Mouse (Mus musculus) neural tube, embryonic 14.5 days (tissue): ENCODE measurements at regions not wholly inside any gene's neighbourhood (a gene's known extent, or its start where the extent isn't known, plus 50 kb on each side); places are given as distances from the start of the nearest gene placed in this dataset.

Source experiments
- ATAC-seq: fragments of 200-750 bp; cut with Nextera tagmentation; 2 replicates; pipeline ENCODE4 v1.8.0; 2017; ENCODE audit warnings: low read depth, mild to moderate bottlenecking, moderate TSS enrichment, moderate library complexity
- H3K27ac ChIP-seq: fragments of 300-500 bp; sonication (generic); 2 replicates; pipeline ENCODE4 v1.5.1; 2014; ENCODE audit warnings: low read depth, mild to moderate bottlenecking, control low read depth, low read length, moderate library complexity, mixed read lengths
- H3K27me3 ChIP-seq: fragments of 300-500 bp; sonication (generic); 2 replicates; pipeline ENCODE4 v1.6.1; 2014; ENCODE audit warnings: low read length; ENCODE audit not compliant: control insufficient read depth, insufficient read depth
- H3K36me3 ChIP-seq: fragments of 300-500 bp; sonication (generic); 2 replicates; pipeline ENCODE4 v1.6.1; 2014; ENCODE audit warnings: low read length, mixed read lengths; ENCODE audit not compliant: control insufficient read depth, insufficient read depth
- H3K4me1 ChIP-seq: fragments of 300-500 bp; sonication (generic); 2 replicates; pipeline ENCODE4 v1.6.1; 2014; ENCODE audit warnings: low read length; ENCODE audit not compliant: control insufficient read depth, insufficient read depth
- H3K4me2 ChIP-seq: fragments of 300-500 bp; sonication (generic); 2 replicates; pipeline ENCODE4 v1.6.1; 2014; ENCODE audit warnings: mild to moderate bottlenecking, low read depth, low read length, control low read depth
- H3K4me3 ChIP-seq: fragments of 300-500 bp; sonication (generic); 2 replicates; pipeline ENCODE4 v1.5.1; 2014; ENCODE audit warnings: low read depth, low read length, control low read depth, mixed read lengths
- H3K9ac ChIP-seq: fragments of 300-500 bp; sonication (generic); replicated peaks from 2 replicates; pipeline ENCODE4 v1.6.1; 2014; ENCODE audit warnings: low read depth, mild to moderate bottlenecking, control low read depth, low read length, mixed read lengths
- H3K9me3 ChIP-seq: fragments of 300-500 bp; sonication (generic); 2 replicates; pipeline ENCODE4 v1.6.1; 2016; ENCODE audit warnings: low read length; ENCODE audit not compliant: control insufficient read depth
- whole genome bisulfite sequencing: fragments of 180-500 bp; shearing (Covaris S2); extraction: QIAGEN DNeasy Blood & Tissue Kit; methylation state at CpG from one replicate; pipeline ENCODE4 v1.1.7; 2014; 5-methylcytosine and 5-hydroxymethylcytosine counted together

GRCm38 (mm10) chr9:89532435-89532834 lies 90.5 kb downstream of the Minar1 start:
- Histone ChIP-seq H3K27ac (no peak overlapping the region), H3K9ac (no peak overlapping the region), H3K4me1 (no peaks in the 10 kb centered on the region), H3K4me2 (no peak overlapping the region), H3K36me3 (no peaks in the 10 kb centered on the region), H3K9me3 (no peaks in the 10 kb centered on the region), H3K27me3 (no peaks in the 10 kb centered on the region), H3K4me3 (no peak overlapping the region)
- ATAC-seq = no peak
- WGBS = 78% methylated on average over 2 of the region's 2 CpGs

- Histone ChIP-seq H3K27ac (no peak overlapping the region), H3K4me3 (no peak overlapping the region), H3K36me3 (no peaks in the 10 kb centered on the region), H3K4me1 (no peaks in the 10 kb centered on the region), H3K9ac (no peak overlapping the region), H3K4me2 (no peak overlapping the region), H3K9me3 (no peaks in the 10 kb centered on the region), H3K27me3 (no peaks in the 10 kb centered on the region)
- ATAC-seq = no peak
- WGBS = 81% methylated on average over 1 of the region's 1 CpGs
These were observed 98.8 kb downstream of the Minar1 start for GRCm38 (mm10) chr9:89524137-89524536.

- Histone ChIP-seq H3K36me3 (no peaks in the 10 kb centered on the region), H3K4me1 (no peaks in the 10 kb centered on the region), H3K9ac (no peak overlapping the region), H3K27ac (no peak overlapping the region), H3K9me3 (no peaks in the 10 kb centered on the region), H3K27me3 (no peaks in the 10 kb centered on the region), H3K4me2 (no peak overlapping the region), H3K4me3 (no peak overlapping the region)
- 51% methylated on average over 3 of the region's 3 CpGs for WGBS
- ATAC-seq = peak; percentile 32; the same call in 1 of the 2 replicates
These were observed 99.2 kb downstream of the Minar1 start for GRCm38 (mm10) chr9:89523705-89524104.

GRCm38 (mm10) chr9:89508407-89509101 lies 114.4 kb downstream of the Minar1 start:
- Histone ChIP-seq H3K27me3 (no peaks in the 10 kb centered on the region), H3K9ac (no peak overlapping the region), H3K4me2 (no peak overlapping the region), H3K36me3 (no peaks in the 10 kb centered on the region), H3K27ac (no peak overlapping the region), H3K4me1 (no peaks in the 10 kb centered on the region), H3K4me3 (no peak overlapping the region), H3K9me3 (no peaks in the 10 kb centered on the region)
- WGBS = 92% methylated on average over 6 of the region's 6 CpGs
- no peak; the same call in 1 of the 2 replicates for ATAC-seq

- Histone ChIP-seq H3K27ac (no peak overlapping the region), H3K4me1 (peaks cover 4% of the 10 kb centered on the region; the same call in 1 of the 2 replicates), H3K27me3 (no peaks in the 10 kb centered on the region), H3K9ac (no peak overlapping the region), H3K4me2 (no peak overlapping the region), H3K36me3 (no peaks in the 10 kb centered on the region), H3K9me3 (no peaks in the 10 kb centered on the region), H3K4me3 (no peak overlapping the region)
- ATAC-seq = no peak
- 96% methylated on average over 2 of the region's 2 CpGs for WGBS
These were observed 120.8 kb downstream of the Minar1 start for GRCm38 (mm10) chr9:89502083-89502482.

GRCm38 (mm10) chr9:89497399-89497749 lies 125.6 kb downstream of the Minar1 start:
- H3K27ac ChIP-seq = peak overlapping the region; percentile 92
- H3K4me2 ChIP-seq = no peak overlapping the region
- H3K9ac ChIP-seq = no peak overlapping the region

GRCm38 (mm10) chr9:89496729-89497398 lies 126.1 kb downstream of the Minar1 start:
- Histone ChIP-seq H3K4me3 (no peak overlapping the region), H3K9ac (no peak overlapping the region), H3K4me1 (peaks cover 6% of the 10 kb centered on the region; the same call in 1 of the 2 replicates), H3K27ac (peak overlapping the region; percentile 92), H3K9me3 (no peaks in the 10 kb centered on the region), H3K4me2 (peak overlapping the region; percentile 6; the same call in 1 of the 2 replicates), H3K36me3 (no peaks in the 10 kb centered on the region), H3K27me3 (no peaks in the 10 kb centered on the region)
- 6% methylated on average over 14 of the region's 14 CpGs for WGBS
- peak; percentile 91 for ATAC-seq

More at GRCm38 (mm10) chr9:89497399-89497749, 125.6 kb downstream of the Minar1 start:
- Histone ChIP-seq H3K9me3 (no peaks in the 10 kb centered on the region), H3K4me3 (no peak overlapping the region), H3K4me1 (peaks cover 6% of the 10 kb centered on the region; the same call in 1 of the 2 replicates), H3K36me3 (no peaks in the 10 kb centered on the region), H3K27me3 (no peaks in the 10 kb centered on the region)
- peak; percentile 85 for ATAC-seq
- 7% methylated on average over 7 of the region's 7 CpGs for whole genome bisulfite sequencing

GRCm38 (mm10) chr9:89487601-89488000 lies 135.3 kb downstream of the Minar1 start:
- Histone ChIP-seq H3K27ac (no peak overlapping the region), H3K4me3 (no peak overlapping the region), H3K9ac (no peak overlapping the region), H3K4me2 (no peak overlapping the region), H3K4me1 (no peaks in the 10 kb centered on the region), H3K9me3 (no peaks in the 10 kb centered on the region), H3K36me3 (no peaks in the 10 kb centered on the region), H3K27me3 (no peaks in the 10 kb centered on the region)
- no peak for ATAC-seq
- 65% methylated on average over 4 of the region's 4 CpGs for WGBS

- Histone ChIP-seq H3K4me1 (no peaks in the 10 kb centered on the region), H3K9me3 (no peaks in the 10 kb centered on the region), H3K4me3 (no peak overlapping the region), H3K9ac (no peak overlapping the region), H3K27ac (no peak overlapping the region), H3K36me3 (no peaks in the 10 kb centered on the region), H3K27me3 (no peaks in the 10 kb centered on the region), H3K4me2 (no peak overlapping the region)
- no peak for ATAC-seq
- WGBS = 86% methylated on average over 3 of the region's 3 CpGs
These were observed 143.5 kb downstream of the Minar1 start for GRCm38 (mm10) chr9:89479406-89479805.
